Mouse (Mus musculus): ENCODE results near the gene Pigc.

GRCm38 (mm10) chr1:161983451-161983850 lies 14.5 kb downstream of the Pigc start:
- no peak for TF ChIP-seq CTCF (IDR thresholded peaks at IDR 0.05; ENCODE audit: low read depth, low read length)
- TF ChIP-seq POLR2A (IDR thresholded peaks at IDR 0.05; ENCODE audit: borderline replicate concordance, low read depth, low read length): no peak
